Mouse (Mus musculus) MEL (cell line): Measurements from ENCODE around the gene Vac14. TPM values are rescaled to one million over a fixed set of nuclear protein-coding genes. Genes with fewer than 3 reads are reported as not detected.

Experiments
- DNase-seq: peaks from one replicate; pipeline ENCODE4 v3.0.0; 2011; ENCODE audit warnings: low read depth, low spot score
- H3K27ac ChIP-seq: 2 replicates; pipeline ENCODE4 v1.5.1; 2012; ENCODE audit warnings: low read depth, mild to moderate bottlenecking, control low read depth, low read length, moderate library complexity; ENCODE audit not compliant: control insufficient read depth
- H3K27me3 ChIP-seq, 2 experiments: fragments of 150-350 bp in 1 of 2; sonication (generic) in 1 of 2; 2 replicates each; pipeline ENCODE4 v1.6.1; 2012; ENCODE audit warnings: low read length in 2 of 2, mild to moderate bottlenecking in 2 of 2, improper control_type of control experiment in 1 of 2, moderate library complexity in 1 of 2; ENCODE audit not compliant: insufficient read depth in 2 of 2, control insufficient read depth in 1 of 2
- H3K36me3 ChIP-seq, 2 experiments: 2 replicates each; pipeline ENCODE4 v1.6.1; 2012 to 2014; ENCODE audit warnings: low read length in 2 of 2, improper control_type of control experiment in 1 of 2, inconsistent platforms in 1 of 2, mild to moderate bottlenecking in 1 of 2; ENCODE audit not compliant: insufficient read depth in 2 of 2, control insufficient read depth in 1 of 2
- H3K4me1 ChIP-seq, 2 experiments: fragments of 150-350 bp in 1 of 2; sonication (generic) in 1 of 2; 2 replicates each; pipeline ENCODE4 v1.6.1; 2012; ENCODE audit warnings: low read length in 2 of 2, improper control_type of control experiment in 1 of 2, mild to moderate bottlenecking in 1 of 2; ENCODE audit not compliant: insufficient read depth in 2 of 2, control insufficient read depth in 1 of 2
- H3K4me3 ChIP-seq, 2 experiments: fragments of 150-350 bp in 1 of 2; sonication (generic) in 1 of 2; 2 replicates each; pipeline ENCODE4 v1.5.1; 2012; ENCODE audit warnings: low read depth in 2 of 2, low read length in 2 of 2, mild to moderate bottlenecking in 2 of 2, moderate library complexity in 2 of 2, control low read depth in 1 of 2, improper control_type of control experiment in 1 of 2; ENCODE audit not compliant: control insufficient read depth in 1 of 2, insufficient read depth in 1 of 2
- H3K79me2 ChIP-seq: 2 replicates; pipeline ENCODE4 v1.6.1; 2012; ENCODE audit warnings: mild to moderate bottlenecking, low read length, moderate library complexity; ENCODE audit not compliant: control insufficient read depth, poor library complexity, insufficient read depth
- H3K9ac ChIP-seq: 2 replicates; pipeline ENCODE4 v1.6.1; 2012; ENCODE audit warnings: low read depth, mild to moderate bottlenecking, control low read depth, low read length, moderate library complexity; ENCODE audit not compliant: control insufficient read depth, poor library complexity, severe bottlenecking
- H3K9me3 ChIP-seq: fragments of 150-350 bp; sonication (generic); replicated peaks from 2 replicates; pipeline ENCODE4 v1.6.1; 2012; ENCODE audit warnings: mild to moderate bottlenecking, low read length, improper control_type of control experiment, moderate library complexity; ENCODE audit not compliant: insufficient read depth
- CHD1 ChIP-seq: IDR thresholded peaks from 2 replicates; pipeline ENCODE4 v1.6.1; 2012; ENCODE audit warnings: low read depth, mild to moderate bottlenecking, inconsistent platforms, low read length, improper control_type of control experiment
- CTCF ChIP-seq, 3 experiments: IDR thresholded peaks in 2 of 3; conservative IDR thresholded peaks in 1 of 3; 2 replicates each; pipeline ENCODE4 v1.5.1; 2011 to 2012; ENCODE audit warnings: low read length in 3 of 3, low read depth in 2 of 3, mild to moderate bottlenecking in 2 of 3, improper control_type of control experiment in 1 of 3, inconsistent platforms in 1 of 3, mixed read lengths in 1 of 3, moderate library complexity in 1 of 3; ENCODE audit not compliant: control insufficient read depth in 1 of 3, insufficient read depth in 1 of 3, poor library complexity in 1 of 3, severe bottlenecking in 1 of 3
- GATA1 ChIP-seq: IDR thresholded peaks from 2 replicates; pipeline ENCODE4 v1.6.1; 2011; ENCODE audit warnings: low read depth, low read length, improper control_type of control experiment
- JUND ChIP-seq: IDR thresholded peaks from 2 replicates; pipeline ENCODE4 v1.6.1; 2011; ENCODE audit warnings: low read depth, mild to moderate bottlenecking, improper control_type of control experiment, low read length
- MAX ChIP-seq: IDR thresholded peaks from 2 replicates; pipeline ENCODE4 v1.6.1; 2011; ENCODE audit warnings: low read length, improper control_type of control experiment
- MXI1 ChIP-seq: IDR thresholded peaks from 2 replicates; pipeline ENCODE4 v1.6.1; 2011; ENCODE audit warnings: mild to moderate bottlenecking, low read depth, low read length, improper control_type of control experiment
- NRF1 ChIP-seq: IDR thresholded peaks from 2 replicates; pipeline ENCODE4 v1.6.1; 2014; ENCODE audit warnings: low read depth, mild to moderate bottlenecking, inconsistent platforms, low read length, improper control_type of control experiment, moderate library complexity; ENCODE audit not compliant: poor library complexity, insufficient read depth, severe bottlenecking
- RAD21 ChIP-seq: IDR thresholded peaks from 2 replicates; pipeline ENCODE4 v1.6.1; 2011; ENCODE audit warnings: mild to moderate bottlenecking, low read depth, low read length, improper control_type of control experiment
- SIN3A ChIP-seq: IDR thresholded peaks from 2 replicates; pipeline ENCODE4 v1.6.1; 2012; ENCODE audit warnings: low read length, improper control_type of control experiment, inconsistent platforms
- SMC3 ChIP-seq: IDR thresholded peaks from 2 replicates; pipeline ENCODE4 v1.6.1; 2011; ENCODE audit warnings: low read depth, low read length, improper control_type of control experiment
- TCF12 ChIP-seq: IDR thresholded peaks from 2 replicates; pipeline ENCODE4 v1.6.1; 2014; ENCODE audit warnings: low read depth, mild to moderate bottlenecking, inconsistent platforms, low read length, improper control_type of control experiment, moderate library complexity
- UBTF ChIP-seq: IDR thresholded peaks from 2 replicates; pipeline ENCODE4 v1.6.1; 2012; ENCODE audit warnings: low read depth, mild to moderate bottlenecking, inconsistent platforms, low read length, improper control_type of control experiment, moderate library complexity, borderline replicate concordance; ENCODE audit not compliant: insufficient read depth
- USF1 ChIP-seq: IDR thresholded peaks from 2 replicates; pipeline ENCODE4 v1.6.1; 2014; ENCODE audit warnings: low read depth, mild to moderate bottlenecking, inconsistent platforms, low read length, improper control_type of control experiment, moderate library complexity
- USF2 ChIP-seq, 2 experiments: IDR thresholded peaks; 2 replicates each; pipeline ENCODE4 v1.6.1; 2011 to 2012; ENCODE audit warnings: improper control_type of control experiment in 2 of 2, low read length in 2 of 2, borderline replicate concordance in 1 of 2, inconsistent platforms in 1 of 2, low read depth in 1 of 2, mild to moderate bottlenecking in 1 of 2; ENCODE audit not compliant: insufficient read depth in 1 of 2
- ZC3H11A ChIP-seq: IDR thresholded peaks from 2 replicates; pipeline ENCODE4 v1.6.1; 2012; ENCODE audit warnings: low read depth, mild to moderate bottlenecking, inconsistent platforms, low read length, improper control_type of control experiment
- polyA plus RNA-seq, 2 experiments: library from polyadenylated mRNA; stranded (reverse) in 1 of 2; unstranded in 1 of 2; fragments of >175 nt in 1 of 2; fragments of >200 nt in 1 of 2; gene quantifications; 2 replicates each; pipeline versions ENCODE4 v1.2.1 to v1.2.4; 2012; ENCODE audit warnings: low replicate concordance in 2 of 2, low read depth in 1 of 2; ENCODE audit not compliant: insufficient read length in 2 of 2, insufficient read depth in 1 of 2, missing spikeins in 1 of 2
- total RNA-seq: library from RNA; depleted of rRNA; stranded (reverse); fragments of 300-350 nt; gene quantifications from 2 replicates; pipeline ENCODE4 v1.2.3, GENCODE M21; 2012

The Vac14 gene
- total and polyA plus RNA-seq, 3 experiments, result 31.7 to 86.0 TPM; not detected in 1

DNA sequence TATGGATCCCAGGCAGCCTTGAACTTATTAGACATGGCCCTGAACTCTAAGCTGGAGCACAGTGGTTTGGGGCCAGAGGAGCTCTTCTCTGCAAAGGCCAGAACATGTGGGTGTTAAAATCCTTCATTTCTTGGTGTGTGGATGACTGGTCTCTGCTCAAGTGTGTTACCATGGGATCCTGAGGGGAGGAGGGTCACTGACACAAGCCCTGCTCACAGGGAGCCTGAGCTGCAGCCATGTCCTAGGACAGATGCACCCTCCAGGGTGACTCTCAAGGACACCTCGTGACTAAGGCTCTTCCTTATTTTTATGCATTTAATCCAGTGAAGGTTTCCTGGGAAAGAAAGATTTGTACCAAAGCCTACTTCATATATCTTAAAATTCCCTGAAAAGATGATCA, 79.7 kb downstream of the Vac14 start:
- Histone ChIP-seq H3K9ac (no peak overlapping the region), H3K27me3 (no peaks in the 10 kb centered on the region), H3K27ac (no peak overlapping the region), H3K9me3 (no peaks in the 10 kb centered on the region), H3K36me3 (peaks cover 0 to 1% of the 10 kb centered on the region in 2 experiments; a peak in 1 of 4 replicates), H3K4me3 (no peak overlapping the region), H3K79me2 (no peaks in the 10 kb centered on the region), H3K4me1 (no peaks in the 10 kb centered on the region)
- TF ChIP-seq USF1 (no peak), USF2 (IDR thresholded peaks at IDR 0.05; ENCODE audit: borderline replicate concordance in 1 of 2, insufficient read depth in 1 of 2, low read depth in 1 of 2, low read length in 2 of 2) (no peak), NRF1 (no peak), GATA1 (no peak), SMC3 (no peak)
- no peak for DNase-seq

DNA sequence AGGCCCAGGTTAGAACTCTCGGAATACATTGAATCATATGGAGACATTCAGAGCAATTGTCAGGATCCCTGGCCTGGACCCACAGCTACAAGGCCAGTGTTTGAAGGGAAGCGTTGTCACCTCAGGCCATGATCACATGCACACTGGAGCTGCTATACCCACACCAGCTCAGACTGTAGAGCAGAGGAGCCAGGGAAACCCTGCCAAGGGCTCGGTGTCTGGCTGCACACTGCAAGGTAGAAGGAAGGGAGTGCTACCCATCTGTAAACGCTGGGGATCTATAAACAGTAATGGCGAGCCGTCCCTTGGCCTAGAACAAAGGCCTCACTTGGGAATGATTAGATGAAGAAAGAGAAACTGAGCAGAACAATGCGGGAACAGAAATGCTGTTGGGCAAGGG, 81.1 kb downstream of the Vac14 start:
- no peak for DNase-seq
- H3K9me3 ChIP-seq, result no peaks in the 10 kb centered on the region
- H3K4me1 ChIP-seq, result no peaks in the 10 kb centered on the region
- H3K27me3 ChIP-seq, result no peaks in the 10 kb centered on the region
- no peak overlapping the region for H3K9ac ChIP-seq
- TF ChIP-seq JUND, result no peak
- no peak for TF ChIP-seq MAX
- TF ChIP-seq TCF12, result no peak
- no peak for TF ChIP-seq RAD21
- no peak for TF ChIP-seq MXI1
- no peak for TF ChIP-seq SIN3A
- TF ChIP-seq ZC3H11A, result no peak
- no peak for TF ChIP-seq CHD1
- TF ChIP-seq UBTF, result no peak
- no peak for TF ChIP-seq CTCF (IDR thresholded peaks at IDR 0.05 in 2 of 3, conservative IDR thresholded peaks at IDR 0.05 in 1 of 3; ENCODE audit: control insufficient read depth in 1 of 3, insufficient read depth in 1 of 3, low read depth in 2 of 3, low read length in 3 of 3, poor library complexity in 1 of 3, severe bottlenecking in 1 of 3)
- H3K36me3 ChIP-seq, result peaks cover 0 to 1% of the 10 kb centered on the region in 2 experiments; a peak in 1 of 4 replicates
- no peak overlapping the region for H3K4me3 ChIP-seq
- H3K79me2 ChIP-seq, result no peaks in the 10 kb centered on the region
- H3K27ac ChIP-seq, result no peak overlapping the region

DNA sequence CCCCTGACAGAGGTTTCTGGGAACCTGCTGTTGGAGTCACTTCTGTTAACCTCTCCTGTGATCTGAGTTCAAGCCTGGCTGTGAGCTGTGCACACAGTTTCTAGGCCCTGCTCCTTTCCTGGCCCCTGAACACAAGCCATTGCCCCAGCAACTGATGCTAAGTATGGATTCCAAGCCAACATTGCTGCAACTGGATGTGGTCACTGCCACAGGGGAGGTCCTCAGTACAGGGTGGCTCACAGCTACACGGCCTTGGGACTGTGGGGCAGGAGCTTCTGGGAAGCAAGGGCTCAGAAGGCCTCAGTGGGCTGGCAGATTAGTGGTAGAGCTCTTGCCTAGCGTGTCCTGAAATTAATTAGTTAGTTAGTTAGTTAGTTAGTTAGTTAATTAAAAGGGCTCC, 82.2 kb downstream of the Vac14 start:
- H3K4me3 ChIP-seq, result no peak overlapping the region
- H3K27me3 ChIP-seq, result no peaks in the 10 kb centered on the region
- DNase-seq, result no peak
- no peak overlapping the region for H3K27ac ChIP-seq
- H3K79me2 ChIP-seq, result no peaks in the 10 kb centered on the region
- H3K9ac ChIP-seq, result no peak overlapping the region
- peaks cover 0 to 1% of the 10 kb centered on the region in 2 experiments; a peak in 1 of 4 replicates for H3K36me3 ChIP-seq
- no peak for TF ChIP-seq RAD21
- no peaks in the 10 kb centered on the region for H3K4me1 ChIP-seq
- H3K9me3 ChIP-seq, result no peaks in the 10 kb centered on the region
